Mouse (Mus musculus): ENCODE data around the gene Ubtd2. TPM values are rescaled to one million over a fixed set of nuclear protein-coding genes. Genes with fewer than 3 reads are reported as not detected.

Gene Ubtd2
- total RNA-seq, 1 experiment from 2014 or later = 2.6 TPM

DNA sequence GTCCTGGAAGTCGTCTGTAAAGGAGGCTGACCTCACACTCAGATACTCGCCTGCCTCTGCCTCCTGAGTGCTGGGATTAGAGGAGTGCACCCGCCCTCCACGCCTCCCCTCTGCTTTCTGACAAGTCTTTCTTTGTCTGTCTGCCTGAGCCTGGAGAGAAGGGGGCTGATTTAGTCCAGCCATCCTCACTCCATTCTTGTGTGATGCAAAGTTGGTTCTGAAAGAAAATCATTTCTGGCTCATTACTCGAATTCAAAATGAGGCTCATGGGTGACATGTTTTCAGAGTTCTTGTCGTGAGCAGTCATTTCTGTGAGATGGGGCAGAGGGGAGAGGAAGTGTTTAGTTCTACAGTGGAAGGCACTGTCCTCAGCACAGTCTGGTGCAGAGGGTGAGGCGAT is 81.8 kb downstream of the Ubtd2 start:
- no peak for ATAC-seq (replicated peaks; ENCODE audit: insufficient number of reproducible peaks, low FRiP score, low TSS enrichment, poor library complexity, severe bottlenecking)

DNA sequence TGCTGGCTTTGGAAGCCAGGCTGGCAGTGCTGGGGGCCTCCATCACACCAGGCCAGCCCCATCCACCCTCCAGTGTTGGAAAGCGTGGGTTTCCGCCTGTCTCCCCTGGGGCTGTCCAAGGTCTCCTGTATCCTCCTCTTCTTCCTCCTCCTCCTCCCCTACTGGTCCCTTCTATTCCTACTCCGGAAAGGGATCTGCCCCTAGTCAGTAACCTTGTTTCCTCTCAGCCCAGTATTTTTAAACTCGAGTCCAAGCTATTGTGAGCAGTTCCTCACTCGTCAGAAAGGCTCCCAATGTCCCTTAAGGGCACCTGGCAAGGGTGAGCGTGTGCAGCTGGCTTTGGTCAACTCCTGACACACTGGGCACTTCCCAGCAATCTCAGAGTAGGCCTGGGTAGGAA is 83.3 kb downstream of the Ubtd2 start:
- ATAC-seq (replicated peaks; ENCODE audit: insufficient number of reproducible peaks, low FRiP score, low TSS enrichment, poor library complexity, severe bottlenecking) = no peak

DNA sequence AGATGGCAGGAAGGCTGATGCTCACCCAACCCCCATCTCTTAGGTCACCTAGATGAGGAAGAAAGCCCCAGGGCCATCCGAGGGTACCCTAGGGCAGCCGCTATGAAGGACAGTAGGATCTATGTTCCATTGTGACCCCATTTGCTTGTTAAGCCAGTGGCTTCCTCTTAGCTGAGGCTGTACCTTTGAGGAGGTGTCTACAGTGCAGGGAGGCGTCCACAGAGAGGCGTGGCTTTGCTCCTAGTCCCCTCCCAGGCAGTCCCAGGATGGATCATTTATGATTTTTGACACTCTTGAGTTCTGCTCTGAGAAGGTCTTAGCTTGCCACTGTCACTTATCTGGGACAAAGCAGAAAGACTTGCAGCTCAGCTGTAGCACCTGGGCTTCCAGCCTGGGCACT is 83.7 kb downstream of the Ubtd2 start:
- ATAC-seq (replicated peaks; ENCODE audit: insufficient number of reproducible peaks, low FRiP score, low TSS enrichment, poor library complexity, severe bottlenecking) = peak; percentile 11

DNA sequence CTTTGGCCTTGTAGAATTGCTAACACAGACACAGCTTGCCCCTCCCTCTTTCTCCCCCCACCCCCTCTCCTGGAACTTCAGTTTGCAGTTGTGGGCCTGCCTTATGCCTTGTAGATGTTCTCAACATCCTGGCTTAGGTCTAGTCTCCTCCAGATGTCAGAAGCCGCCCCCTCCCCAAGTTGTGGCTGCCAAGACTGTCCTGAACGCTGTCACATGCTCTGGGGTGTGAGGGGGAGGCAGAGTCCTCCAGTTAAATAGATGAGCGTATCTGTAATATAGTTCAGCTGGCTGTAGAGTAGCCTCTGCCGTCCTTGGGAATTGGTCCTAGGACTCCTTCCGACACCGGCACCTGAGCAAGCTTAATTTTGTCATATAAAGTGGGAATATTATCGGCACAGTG is 84.5 kb downstream of the Ubtd2 start:
- ATAC-seq (replicated peaks; ENCODE audit: insufficient number of reproducible peaks, low FRiP score, low TSS enrichment, poor library complexity, severe bottlenecking) = no peak

DNA sequence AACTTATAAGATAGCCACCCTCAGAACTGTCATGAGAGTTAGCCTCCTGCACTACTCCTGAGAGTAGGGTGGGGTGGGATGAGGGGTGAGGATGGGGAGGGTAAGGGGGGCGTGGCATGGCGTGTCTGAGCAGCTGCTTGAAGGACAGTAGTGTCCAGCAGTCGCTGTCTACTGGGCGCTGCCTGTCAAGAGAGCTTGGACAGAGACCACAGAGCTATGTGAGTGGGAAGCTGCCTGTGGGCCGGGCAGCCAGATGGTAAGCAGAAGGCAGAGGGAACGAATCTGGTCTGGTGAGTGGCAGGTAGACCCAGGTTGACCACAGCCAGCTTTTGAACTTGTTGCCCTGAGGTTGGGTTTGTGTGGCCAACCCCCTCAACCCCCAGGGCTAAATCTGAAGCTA is 85.3 kb downstream of the Ubtd2 start:
- ATAC-seq (replicated peaks; ENCODE audit: insufficient number of reproducible peaks, low FRiP score, low TSS enrichment, poor library complexity, severe bottlenecking) = no peak

DNA sequence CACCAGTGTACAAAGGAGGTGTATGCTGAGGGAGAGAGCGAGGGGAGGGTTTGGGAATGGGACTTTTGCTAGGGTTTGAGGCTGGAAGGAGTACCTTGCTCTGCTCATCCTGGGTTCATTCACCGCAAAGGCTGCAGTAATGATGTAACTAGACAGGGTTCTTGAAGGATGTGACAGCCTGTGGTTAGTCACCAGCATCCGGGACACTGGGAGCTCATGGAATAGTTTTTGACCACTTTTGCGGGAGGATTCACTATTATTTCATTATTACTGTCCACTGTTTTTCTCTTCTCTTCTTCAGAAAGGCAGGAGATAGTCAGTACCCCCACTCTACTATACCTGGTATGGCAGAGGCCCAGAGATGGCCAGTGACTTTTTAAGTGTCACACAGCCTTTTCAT is 87.0 kb downstream of the Ubtd2 start:
- ATAC-seq (replicated peaks; ENCODE audit: insufficient number of reproducible peaks, low FRiP score, low TSS enrichment, poor library complexity, severe bottlenecking) = 0 out of 2 replicates have a peak, but pooled peaks have one; percentile 2

DNA sequence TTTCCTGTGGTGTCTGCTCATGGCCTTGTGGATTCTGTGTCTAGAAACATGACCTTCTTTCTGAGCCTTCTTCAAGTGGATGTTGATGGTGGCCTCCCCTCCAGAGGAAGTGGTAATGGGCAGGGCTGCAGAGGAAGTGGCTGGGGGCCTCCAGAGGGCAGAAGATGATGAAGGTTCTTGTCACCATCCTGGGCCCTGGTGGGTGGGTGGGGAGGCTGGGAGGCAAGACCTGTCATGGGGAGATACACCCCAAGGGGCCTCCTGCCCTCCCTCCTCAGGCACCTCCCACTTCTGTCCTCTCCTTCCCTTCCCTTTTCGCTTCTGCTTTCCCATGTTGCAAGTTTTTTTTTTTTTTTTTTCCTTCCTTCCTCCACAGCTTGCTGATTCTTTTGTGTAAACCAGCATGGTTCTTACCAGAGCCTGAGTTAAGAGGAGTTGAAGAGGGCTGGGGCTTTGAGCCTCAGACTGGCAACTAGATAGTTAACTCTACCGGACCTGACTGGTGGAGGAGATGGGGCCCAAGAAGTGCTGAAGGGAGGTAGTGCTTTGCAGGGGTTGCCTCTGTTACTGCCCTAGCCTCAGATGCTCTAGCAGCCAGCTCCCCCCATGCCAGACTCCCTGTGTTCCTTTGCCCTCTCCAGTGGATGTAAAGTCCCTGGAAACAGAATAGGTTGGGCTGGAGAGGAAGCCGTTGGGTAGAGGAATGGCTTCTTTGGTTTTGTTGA is 87.7 kb downstream of the Ubtd2 start:
- ATAC-seq (replicated peaks; ENCODE audit: insufficient number of reproducible peaks, low FRiP score, low TSS enrichment, poor library complexity, severe bottlenecking) = peak; percentile 75

DNA sequence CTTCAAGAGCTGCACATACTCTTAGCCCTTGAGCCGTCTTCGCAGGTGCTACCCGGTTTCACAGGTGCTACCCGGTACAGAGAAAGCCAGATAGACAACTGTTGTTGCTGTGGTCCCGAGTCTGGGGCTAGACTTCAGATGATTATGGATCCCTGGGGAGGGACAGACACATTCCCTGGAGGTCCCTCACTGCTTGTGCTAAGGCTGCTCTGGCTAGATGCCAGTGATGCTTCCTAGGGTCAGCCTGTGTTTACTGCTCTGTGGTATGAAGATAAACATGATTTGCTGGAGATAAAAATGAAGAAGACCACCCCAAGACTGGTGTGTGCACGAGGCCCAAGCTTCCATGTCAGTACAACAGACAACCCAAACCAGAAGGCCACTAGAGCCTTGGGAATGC is 88.9 kb downstream of the Ubtd2 start:
- ATAC-seq (replicated peaks; ENCODE audit: insufficient number of reproducible peaks, low FRiP score, low TSS enrichment, poor library complexity, severe bottlenecking) = no peak

DNA sequence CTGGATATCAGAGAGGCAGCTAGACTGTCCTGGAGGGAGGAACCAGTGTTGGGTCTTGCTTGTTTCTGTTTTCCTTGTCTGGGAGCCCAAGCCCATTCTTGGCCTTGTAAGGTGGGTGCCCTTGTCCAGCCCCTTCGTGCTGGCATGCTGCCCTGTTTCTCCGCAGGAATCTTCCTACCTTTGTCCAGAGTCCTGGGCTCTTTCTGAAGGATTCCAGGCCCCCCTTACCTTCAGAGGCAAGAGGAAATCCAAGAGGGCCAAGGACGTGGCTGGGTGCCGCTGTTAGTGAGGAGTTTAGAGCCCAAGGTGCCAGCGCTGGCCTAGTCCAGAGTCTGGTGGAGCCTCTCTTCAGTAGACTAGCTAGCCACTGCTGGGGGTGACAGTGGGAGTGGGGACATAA is 89.3 kb downstream of the Ubtd2 start:
- ATAC-seq (replicated peaks; ENCODE audit: insufficient number of reproducible peaks, low FRiP score, low TSS enrichment, poor library complexity, severe bottlenecking) = no peak

DNA sequence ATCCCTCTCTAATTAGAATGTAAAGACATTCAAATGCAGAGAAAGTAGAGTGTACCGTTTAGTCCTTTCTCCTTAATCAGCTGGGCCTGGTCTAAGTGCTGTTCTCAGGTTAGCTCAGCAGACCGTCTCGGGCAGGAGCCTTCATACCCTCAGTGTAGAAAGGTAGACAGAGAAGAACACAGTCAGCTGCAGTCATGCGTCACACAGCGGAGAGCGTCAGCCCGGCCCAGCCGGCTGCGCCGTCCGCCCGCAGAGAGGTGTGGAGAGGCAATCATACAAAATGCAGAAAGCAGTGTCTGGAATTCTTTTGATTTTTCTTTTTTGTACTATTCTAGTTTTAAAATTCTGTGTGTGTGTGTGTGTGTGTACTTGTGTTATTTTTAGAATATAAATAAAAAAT is 90.4 kb downstream of the Ubtd2 start:
- no peak for ATAC-seq (replicated peaks; ENCODE audit: insufficient number of reproducible peaks, low FRiP score, low TSS enrichment, poor library complexity, severe bottlenecking)

DNA sequence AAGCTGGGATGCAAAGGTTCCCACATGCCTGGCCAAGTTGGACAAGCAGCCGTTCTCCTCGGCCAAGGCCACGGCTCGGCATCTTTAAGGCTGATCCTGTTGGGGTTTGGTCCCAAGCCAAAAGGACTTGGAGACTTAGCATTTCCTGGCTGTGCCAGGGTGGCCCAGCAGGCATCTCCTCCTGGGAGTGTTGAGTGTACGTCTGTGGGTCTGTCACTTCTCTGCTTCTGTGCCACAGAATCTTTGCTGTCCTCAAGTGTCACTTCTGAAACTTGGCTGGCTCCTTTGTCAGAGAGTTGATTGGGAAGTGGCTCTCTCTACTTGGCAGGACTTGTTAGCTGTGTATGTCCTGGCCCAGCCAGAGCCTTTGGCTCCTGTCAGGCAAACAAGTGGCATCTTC is 91.3 kb downstream of the Ubtd2 start:
- ATAC-seq (replicated peaks; ENCODE audit: insufficient number of reproducible peaks, low FRiP score, low TSS enrichment, poor library complexity, severe bottlenecking) = no peak

DNA sequence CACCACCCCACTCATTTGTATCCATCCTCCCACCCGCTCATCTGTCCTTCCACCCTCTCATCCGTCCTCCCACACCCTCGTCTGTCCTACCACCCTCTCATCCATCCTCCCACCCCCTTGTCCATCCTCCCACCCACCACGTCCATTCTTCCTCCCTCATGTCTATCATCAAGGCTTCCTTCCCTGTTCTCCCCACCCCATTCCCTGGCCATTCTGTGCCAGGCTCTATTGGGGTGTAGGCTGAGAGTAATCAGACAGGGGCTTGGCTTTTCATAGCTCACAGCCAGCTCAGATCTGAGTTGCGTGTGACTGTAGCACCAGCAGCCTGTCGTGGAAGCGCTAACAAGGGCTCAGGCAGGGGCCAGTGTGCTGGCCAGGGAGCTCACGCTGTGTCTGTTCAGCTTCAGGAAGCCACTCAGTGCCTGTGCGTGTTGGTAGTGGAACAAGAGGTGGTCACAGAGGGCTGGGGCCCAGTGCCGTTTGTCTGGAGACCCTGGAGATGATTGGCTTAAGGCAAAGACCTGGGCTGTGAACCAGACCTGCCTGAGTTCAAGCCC is 92.3 kb downstream of the Ubtd2 start:
- ATAC-seq (replicated peaks; ENCODE audit: insufficient number of reproducible peaks, low FRiP score, low TSS enrichment, poor library complexity, severe bottlenecking) = no peak

DNA sequence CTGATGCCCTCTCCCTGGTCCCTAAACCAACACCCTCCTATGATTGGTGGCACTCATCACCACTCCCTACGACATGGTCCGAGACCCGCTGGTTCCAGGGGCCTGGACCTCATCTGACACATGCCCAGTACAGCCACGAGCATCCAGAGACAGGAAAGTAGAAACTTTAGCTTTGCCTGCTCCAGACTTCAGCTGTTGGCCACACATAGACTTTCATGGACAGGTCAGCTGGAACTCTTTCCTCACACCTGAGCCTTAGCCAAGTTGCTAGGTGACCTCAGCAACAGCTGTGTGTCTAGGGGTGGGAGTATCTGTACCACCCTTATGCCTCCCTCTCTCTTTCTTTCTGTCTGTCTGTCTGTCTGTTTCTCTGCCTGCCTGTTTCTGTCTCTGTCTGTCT is 93.1 kb downstream of the Ubtd2 start:
- ATAC-seq (replicated peaks; ENCODE audit: insufficient number of reproducible peaks, low FRiP score, low TSS enrichment, poor library complexity, severe bottlenecking) = no peak

DNA sequence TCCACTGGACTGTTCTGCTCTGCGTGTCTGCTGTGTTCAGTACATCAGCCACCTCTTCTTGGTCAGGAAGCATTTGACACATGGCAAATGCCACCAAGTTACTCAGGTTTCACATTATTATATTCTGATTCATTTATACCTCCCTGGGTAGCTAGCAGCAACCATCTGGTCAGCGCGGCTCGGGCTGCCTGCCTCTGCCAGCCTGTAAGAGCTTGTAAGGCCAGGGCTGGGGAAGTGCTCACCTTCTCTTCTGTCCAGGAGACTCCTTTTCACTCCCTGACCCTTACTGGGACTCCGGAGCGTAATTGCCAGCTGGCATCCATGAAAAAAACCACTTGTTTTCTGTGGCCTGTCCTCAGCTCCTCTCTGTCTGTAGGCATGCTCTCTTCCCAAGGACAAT is 94.1 kb downstream of the Ubtd2 start:
- no peak for ATAC-seq (replicated peaks; ENCODE audit: insufficient number of reproducible peaks, low FRiP score, low TSS enrichment, poor library complexity, severe bottlenecking)

DNA sequence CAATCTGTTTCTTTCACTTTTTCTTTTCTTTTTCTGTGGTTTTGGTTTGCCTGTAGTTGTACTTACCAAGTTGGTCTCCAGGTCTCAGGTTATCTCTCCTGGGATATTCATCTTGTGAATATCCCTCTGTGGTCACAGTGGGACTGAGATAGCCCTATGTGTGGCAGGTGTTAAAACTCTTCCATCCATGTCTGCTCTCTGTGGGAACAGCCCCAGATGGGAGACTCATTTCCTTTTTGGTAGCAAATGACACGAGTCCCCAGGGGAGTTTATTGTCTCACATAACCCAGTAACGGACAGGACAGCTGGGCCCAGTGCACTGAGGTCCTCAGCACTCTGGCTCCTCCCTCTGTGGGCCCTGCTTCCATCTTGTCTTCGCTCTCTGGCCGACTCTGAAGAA is 94.9 kb downstream of the Ubtd2 start:
- ATAC-seq (replicated peaks; ENCODE audit: insufficient number of reproducible peaks, low FRiP score, low TSS enrichment, poor library complexity, severe bottlenecking) = no peak

DNA sequence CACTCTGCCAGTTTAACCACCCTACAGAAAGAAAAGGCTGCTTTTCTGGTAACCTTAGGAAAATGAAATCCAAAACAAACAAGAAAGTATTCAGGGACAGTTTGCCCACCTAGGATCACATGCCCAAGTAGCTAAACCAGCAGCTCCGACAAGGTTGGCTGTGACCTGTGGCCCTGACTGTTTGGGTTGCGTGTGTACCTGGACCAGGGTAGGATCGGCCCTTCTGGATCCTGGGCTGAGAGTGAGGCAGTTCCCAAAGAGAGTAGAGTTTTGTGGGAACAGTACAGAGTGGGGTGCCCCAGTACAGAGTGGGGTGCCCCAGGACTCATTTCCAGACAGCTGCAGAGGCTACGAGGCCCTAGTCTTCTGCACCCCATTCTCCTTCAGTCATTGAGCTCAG is 95.9 kb downstream of the Ubtd2 start:
- ATAC-seq (replicated peaks; ENCODE audit: insufficient number of reproducible peaks, low FRiP score, low TSS enrichment, poor library complexity, severe bottlenecking) = no peak

DNA sequence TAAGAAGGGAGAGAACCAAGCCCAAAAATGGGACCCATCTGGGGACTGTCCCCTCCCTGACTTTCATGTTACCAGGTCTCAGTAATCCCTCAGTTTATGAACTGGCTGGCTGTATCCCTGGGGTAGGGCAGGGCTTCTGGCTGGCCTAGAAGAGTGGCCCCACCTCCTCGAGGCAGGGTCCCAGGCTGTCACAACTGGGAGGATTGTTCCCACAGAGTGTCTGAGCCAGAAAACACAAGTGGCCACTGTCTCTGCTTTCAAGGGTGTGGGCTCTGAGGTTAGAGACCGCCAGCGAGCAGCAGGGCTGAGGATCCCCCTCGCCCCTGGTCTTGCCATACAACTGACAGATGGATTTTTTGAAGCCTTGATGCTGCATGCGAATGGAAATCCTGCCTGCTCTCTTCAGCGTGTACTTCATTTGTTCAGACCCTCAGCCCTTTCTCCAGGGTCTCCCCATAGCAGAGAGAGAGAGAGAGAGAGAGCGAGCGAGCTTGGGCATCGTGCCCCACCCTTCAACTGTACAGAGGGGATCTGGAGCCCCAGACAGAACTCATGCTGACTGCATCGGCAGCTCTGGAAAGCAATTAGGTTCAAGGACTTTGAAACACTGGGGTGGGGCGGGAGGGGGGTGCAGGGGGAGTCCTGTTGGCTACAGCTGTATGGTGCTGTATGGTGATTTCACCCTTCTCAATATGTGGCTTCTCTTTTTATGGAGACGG is 96.6 kb downstream of the Ubtd2 start:
- ATAC-seq (replicated peaks; ENCODE audit: insufficient number of reproducible peaks, low FRiP score, low TSS enrichment, poor library complexity, severe bottlenecking) = no peak

DNA sequence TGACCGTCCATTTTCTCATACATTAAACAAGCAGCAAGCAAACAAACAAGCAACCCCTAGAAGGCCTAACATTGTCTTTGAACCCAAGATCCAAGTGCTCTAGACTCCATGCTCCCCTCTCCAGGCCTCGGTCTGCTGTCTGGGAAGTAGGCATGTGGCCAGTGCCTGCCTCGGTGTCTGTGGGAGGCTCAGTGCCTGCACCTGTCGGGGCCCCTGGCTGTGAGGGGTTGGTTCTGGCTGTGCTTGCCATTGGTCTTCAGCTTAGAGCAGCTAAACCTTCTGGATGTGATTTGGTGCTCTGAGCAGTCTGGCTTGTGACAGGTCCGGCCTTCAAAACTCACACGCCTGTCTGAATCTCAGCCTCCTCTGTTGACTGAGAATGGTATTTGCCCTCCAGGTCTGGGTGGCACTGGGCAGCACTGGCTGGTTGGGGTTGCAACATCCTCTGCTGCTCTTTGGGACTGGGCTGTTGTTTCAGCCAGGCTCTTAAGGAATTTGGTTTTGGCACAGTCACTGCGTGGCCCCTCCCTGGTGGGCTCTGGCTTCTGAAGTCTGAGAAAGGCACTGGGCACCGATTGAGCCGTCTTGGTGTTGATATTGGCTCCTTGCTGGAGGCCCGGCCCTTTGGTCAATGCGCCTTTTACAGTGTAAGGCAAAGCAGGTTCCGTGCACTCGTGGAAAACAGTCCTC is 97.4 kb downstream of the Ubtd2 start:
- peak; percentile 19 for ATAC-seq (replicated peaks; ENCODE audit: insufficient number of reproducible peaks, low FRiP score, low TSS enrichment, poor library complexity, severe bottlenecking)

DNA sequence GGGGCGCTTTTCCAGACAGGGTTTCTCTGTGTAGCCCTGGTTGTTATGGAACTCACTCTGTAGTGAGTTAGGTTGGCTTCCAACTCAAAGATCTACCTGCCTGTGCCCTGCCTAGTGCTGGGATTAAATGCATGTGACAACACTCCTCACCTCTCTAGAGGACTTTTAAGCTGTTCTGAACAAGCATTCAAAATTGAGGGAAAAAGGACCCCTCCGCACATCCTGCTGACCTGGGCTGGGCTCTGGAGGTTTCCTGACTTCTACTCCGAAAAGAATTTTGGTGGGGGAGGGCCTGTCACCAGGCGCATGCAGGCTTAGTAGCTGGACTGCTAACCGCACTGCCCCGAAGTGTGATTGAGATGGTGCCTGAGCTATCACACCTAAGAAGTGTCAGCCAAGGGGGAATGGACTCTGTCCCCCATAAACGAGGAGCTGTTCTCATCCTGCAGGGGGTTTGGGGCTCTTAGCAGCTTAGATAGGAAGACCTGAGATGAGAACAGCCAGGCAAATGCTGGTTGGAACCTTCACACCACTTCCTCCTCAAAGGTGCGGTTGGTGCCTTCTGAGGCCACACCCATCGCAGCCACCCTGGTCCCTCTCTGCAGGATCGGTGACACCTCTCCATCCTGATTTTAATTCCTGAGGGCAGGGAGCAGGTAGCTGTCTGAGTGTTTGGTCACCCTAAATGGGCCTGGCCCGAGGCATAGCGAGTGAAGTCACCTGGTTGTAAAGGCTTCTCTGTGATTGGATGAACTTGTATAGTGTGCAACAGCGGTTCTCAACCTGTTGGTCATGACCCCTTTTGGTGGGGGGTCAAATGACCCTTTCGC is 98.4 kb downstream of the Ubtd2 start:
- ATAC-seq (replicated peaks; ENCODE audit: insufficient number of reproducible peaks, low FRiP score, low TSS enrichment, poor library complexity, severe bottlenecking) = peak; percentile 13
